Mouse (Mus musculus): ENCODE measurements around the gene Tfam.

The Tfam gene

DNA sequence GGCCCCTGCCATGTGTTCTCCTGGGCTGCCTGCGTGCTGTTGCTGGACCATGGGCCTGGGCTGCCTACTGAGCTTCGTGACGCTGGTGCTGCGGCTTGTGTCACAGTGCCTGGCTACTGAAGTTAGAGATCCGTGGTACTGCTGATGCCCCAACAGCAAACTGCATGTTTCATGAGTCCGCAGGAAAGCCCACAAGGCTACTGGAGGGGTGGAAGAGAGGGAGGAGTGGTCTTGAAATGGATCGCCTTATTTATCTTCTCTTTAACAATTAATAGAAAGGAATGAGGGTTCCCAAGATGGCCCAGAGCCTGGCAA is at the start of gene Tfam:
Gene Tfam (minus strand): TSS at position 41 of the 315 bp plus-strand sequence.
- no peak for DNase-seq (ENCODE audit: low read depth, low spot score)

DNA sequence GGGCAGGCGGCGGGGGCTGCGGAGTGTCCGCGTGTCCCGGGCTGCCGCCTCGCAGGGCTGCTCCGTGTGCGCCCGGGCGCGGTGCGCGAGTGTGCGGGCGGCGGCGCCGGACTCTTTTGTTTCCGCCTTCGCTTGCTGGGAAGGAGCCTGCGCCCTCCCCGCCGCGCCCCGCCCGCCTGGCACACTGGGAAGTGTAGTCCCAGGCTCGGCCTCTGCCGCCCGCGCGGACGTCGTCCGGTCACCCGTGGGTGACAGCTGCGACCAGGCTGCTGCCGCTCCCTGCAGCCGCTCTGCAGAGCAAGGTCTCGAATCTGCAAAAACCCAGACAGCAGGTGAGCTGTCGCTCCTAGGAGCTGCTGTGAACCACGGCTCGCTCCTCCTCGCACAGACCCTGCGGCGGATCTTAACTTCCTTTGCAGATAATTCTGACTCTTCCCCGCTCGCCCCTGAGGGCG is 47.1 kb upstream of the Tfam start, which contains the start of gene Ube2d1:
Gene Ube2d1 (minus strand): TSS at position 137 of the 455 bp plus-strand sequence.
- no peak for DNase-seq (ENCODE audit: low read depth, low spot score)

DNA sequence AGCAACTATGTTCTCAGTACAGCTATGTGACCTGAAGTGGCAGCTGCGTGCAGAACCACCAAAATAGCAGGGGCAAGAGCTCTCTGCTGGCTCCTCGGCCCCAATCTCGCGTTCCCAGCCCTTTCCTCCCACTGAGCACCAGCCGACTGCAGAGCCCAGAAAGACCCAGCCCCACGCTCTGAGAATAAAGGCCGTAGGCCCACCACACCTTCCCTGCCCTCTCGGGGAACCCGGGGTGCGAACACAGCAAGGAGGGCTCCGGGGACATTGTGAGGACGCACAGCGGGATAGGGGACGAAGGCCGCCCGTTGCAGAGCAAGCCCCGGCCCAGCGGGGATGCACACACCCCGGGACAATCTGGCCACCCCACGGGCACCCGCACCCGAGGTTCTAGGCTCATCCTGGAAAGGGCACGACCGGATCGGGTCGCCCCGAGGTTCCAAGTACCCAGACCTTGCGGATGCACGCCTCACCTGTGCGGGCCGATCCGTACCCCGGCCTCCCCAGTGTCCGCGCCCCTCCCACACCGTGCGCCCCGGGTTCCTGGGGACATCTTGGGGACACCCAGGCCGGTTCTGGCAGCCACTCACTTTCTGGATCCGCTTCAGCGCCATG is 46.5 kb upstream of the Tfam start:
- no peak for DNase-seq (ENCODE audit: low read depth, low spot score)

DNA sequence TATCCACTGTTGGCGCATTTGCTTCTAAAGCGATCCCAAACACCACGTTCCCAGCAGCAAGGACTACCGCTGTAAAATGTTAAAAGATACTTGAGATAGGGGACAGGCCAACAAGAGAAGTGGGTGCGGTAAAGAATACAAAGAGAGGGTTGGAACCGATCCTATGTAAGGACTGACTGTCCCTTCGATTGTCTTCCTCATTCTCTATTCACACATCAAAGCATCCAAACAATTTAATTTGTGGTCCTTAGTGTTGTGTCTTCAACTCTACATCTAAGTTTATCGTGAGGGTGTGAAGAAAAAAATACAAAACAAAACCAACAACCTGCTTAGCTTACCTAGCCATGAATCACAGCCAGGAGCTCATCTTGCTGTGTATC is 46.0 kb upstream of the Tfam start:
- no peak for DNase-seq (ENCODE audit: low read depth, low spot score)

DNA sequence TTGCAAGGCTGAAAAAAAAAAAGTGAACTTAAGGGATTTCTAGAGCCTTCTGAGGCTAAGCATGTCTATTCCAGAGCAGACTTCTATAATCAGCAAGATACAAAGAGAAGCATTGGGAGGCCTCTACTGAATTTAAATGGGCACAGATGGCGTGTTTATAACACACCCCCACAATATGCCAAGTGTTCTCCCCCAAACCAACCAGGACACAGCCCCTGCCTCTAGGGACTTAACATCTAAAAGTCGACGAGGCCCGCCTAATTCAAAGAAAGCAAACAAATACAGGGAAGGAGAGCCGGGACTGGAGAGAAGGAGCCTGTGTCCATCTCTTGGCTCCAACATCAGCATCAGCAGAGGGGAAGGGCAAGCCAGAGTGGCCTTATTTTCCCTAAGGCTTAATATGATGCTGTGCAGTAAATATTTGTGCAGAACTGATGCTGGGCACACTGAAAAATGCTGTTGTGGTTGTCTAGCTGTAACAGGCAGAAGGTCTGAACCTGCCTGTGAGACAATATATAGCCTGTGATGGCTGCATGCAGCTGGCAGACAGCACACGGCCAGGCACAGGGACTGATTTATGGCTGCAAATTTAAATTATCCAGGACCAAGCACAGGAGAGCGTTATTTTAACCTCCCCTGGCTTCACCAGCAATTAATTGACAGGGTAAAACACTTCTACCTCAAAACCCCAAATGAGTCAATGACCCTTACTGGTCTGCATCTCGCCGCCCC is 35.1 kb upstream of the Tfam start:
- no peak for DNase-seq (ENCODE audit: low read depth, low spot score)

DNA sequence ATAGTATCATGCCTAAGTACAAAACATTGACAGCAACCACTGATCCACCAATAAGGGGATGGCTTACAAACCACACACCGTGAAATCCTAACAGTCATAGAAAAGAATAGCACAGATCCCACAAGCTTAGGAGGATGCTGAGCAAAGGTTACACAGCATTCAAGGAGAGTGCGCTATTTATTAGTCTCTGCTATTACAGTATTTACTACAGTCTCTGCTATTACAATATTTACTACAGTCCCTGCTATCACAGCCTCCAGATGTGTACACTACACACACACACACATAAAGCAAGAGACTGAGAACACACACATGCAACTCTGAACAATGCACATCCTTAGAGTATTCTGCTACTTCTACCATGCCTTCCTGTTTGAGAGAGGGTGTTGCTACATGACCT is 29.9 kb upstream of the Tfam start:
- no peak for DNase-seq (ENCODE audit: low read depth, low spot score)

DNA sequence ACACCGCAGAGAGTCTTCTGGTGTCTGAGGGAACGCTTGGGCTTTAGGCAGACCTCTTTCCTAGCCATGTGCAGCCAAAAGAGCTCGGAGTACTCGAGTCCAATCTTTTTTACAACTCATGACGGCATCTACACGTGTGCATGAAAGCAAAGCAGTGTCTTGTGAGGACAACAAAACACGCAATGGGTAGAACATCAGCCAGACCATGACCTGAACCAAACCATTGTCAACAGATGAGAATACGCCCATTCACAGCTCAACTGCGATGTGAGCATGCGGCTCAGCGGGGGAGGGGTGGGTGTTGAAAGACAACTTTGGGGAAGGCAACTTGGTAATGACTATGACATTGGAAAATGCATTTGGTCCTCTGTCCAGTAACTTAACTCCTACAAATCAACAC is 29.4 kb upstream of the Tfam start:
- no peak for DNase-seq (ENCODE audit: low read depth, low spot score)

DNA sequence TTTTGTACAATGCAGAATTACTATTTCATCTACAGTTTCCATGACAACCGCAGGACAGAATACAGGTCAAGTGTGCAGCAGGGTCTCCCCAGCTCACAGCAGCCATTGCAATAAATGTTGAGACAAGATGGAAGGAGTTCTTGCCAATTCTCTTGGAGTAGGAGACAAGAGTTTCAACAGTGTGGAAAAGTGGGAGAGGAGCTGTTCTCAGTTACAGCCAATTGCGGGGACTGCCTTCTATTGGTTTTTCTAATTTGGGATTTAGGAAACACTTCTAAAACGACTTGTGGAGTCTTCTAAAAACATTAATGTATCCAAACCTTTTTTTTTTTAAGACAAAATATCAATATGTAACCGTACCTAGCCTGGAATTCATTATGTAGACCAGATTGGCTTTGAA is 27.0 kb upstream of the Tfam start:
- DNase-seq (ENCODE audit: low read depth, low spot score), result no peak

DNA sequence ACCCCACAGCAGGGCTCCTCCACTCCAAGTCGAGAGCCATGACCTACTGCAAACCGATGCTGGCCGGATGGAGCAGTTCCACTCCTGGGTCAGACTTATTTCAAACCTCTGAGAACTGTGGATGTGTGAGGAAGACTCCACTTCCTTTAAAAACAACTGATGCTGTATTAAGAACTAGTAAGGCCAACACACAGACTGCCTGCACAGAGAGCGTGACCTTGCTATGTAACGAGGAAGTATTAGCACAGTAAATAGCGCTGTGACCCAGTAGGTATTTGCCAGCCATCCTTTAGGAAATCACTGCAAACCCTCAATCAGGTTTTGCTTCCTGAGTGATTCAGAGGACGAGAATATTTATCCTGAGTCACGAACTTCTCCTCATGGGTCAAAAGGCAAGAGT is 23.6 kb upstream of the Tfam start:
- no peak for DNase-seq (ENCODE audit: low read depth, low spot score)

DNA sequence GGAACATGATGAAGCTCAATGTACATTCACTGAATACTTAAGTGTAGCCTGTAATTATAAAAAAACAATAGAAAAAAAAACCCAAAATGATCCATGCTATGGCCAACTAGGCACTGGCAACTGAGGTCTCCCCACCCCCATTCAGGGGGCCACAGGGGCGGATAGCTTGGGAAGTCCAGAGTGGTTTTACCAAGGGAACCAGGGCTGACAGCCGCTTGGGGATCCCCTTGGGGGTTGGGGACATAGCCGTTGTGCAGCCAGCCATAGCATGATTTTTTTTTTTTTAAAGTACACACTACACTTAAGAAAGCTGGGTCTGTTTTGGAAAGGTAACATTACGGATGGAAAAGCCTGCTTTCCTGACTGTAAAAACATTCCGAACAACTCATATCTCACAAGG is 20.9 kb upstream of the Tfam start:
- DNase-seq (ENCODE audit: low read depth, low spot score), result no peak

DNA sequence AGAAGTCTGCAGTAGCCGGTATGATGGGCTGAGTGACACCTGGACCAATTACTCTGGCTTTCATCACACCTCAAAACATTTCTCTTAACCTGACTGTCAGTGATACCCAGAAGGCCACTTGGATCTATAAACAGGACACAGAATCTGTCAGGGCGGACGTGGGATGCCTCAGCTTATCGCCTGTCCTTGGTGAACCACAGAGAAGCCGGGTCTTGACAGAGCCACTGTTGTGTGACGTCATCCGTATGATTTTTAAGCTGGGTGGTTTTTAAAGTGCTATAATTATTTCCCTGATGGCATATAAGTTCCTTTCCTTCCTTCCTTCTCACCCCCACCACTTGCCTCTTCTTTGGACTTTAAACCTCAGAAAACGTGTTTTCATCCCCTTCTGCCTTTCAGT is 20.4 kb upstream of the Tfam start:
- DNase-seq (ENCODE audit: low read depth, low spot score), result no peak

DNA sequence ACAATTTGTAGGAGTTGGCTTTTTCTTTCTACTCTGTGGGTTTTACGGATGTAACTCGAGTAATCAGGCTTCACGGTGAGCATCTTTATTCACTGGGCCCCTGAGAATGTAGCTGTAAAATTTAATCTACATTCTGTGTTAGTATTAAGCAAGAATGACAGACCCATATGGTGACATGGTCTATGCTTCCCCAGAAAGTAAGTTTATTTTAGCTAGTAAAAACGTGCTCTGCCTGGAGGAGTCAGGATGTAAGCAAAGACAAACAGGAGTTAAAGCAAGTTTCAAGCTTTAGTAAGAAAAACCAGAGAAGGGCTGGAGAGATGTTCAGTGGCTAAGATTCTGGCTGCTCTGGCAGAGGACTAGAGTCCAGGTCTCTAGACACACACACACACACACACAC is 15.1 kb upstream of the Tfam start:
- DNase-seq (ENCODE audit: low read depth, low spot score), result no peak

DNA sequence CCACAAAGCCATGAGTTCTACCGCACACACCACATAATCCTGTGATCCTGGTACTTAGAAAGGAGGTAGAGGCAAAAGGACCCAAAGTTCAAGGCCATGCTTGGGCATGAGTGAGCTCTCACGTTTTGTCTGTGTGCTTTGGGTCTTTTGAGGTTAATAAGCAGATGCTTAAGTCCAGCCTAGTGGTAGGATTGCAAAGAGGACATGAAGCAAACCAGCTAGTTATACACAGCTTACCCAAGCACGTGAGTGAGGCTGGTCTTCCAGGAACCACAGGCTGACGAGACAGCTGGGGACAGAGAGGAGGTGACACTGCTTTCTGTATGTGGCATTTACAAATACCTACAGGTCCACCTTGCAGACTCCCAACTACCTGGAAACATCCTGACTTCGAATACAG is 14.3 kb upstream of the Tfam start:
- no peak for DNase-seq (ENCODE audit: low read depth, low spot score)

DNA sequence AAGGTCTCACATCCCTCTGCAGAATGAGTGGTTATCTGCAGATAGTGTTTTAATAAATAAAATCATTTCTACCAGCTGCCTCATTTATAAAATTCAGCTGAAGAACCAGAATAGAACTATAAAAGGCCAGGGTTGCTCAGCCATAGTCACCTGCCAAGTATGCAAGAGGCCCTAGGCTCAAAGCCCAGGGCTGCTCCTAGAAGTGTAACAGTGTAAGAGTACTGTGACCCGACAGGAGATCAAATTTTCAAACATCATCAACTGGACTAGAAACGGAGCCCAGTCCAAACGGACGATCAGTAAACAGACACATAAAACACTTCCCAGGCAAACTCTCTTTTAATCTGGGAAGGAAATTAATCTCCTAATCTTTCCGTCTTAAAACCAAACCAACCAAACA is 13.8 kb upstream of the Tfam start:
- no peak for DNase-seq (ENCODE audit: low read depth, low spot score)

DNA sequence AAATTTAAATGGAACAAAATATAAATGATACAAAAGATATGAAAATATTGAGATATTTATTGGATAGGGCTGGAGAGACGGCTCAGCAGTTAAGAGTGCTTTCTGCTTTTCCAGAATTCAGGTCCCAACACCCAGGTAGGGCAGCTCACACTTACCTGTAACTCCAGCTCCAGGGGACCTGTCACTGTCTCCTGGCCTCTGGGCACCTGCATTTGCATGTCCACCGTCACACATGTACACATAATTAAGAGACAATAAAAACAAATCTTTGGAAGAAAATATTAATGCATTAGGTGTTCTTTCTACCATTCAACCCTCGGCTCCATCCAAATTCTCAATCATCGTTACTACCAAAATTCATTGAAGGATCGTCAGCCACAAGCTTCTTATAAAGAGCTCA is 13.2 kb upstream of the Tfam start:
- no peak for DNase-seq (ENCODE audit: low read depth, low spot score)

DNA sequence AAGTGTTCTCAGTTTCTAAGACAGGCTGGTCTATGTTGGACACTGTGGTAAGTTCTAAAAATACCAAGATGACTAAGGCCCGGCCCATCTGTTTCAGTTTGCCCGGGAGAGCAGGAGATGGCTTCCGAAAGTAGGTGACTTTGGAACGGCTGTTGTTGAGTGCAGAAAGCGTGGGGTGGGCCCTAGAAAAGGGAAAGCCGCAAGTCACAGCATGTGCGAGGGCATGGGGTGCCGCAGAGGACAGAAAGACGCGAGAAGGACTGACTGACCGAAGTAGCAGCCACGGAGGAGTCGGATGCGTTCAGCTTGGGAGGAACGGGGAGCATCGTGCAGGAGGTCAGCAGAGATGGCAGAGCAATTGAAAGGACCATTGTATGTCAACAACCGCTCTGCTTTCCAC is 12.4 kb upstream of the Tfam start:
- no peak for DNase-seq (ENCODE audit: low read depth, low spot score)

DNA sequence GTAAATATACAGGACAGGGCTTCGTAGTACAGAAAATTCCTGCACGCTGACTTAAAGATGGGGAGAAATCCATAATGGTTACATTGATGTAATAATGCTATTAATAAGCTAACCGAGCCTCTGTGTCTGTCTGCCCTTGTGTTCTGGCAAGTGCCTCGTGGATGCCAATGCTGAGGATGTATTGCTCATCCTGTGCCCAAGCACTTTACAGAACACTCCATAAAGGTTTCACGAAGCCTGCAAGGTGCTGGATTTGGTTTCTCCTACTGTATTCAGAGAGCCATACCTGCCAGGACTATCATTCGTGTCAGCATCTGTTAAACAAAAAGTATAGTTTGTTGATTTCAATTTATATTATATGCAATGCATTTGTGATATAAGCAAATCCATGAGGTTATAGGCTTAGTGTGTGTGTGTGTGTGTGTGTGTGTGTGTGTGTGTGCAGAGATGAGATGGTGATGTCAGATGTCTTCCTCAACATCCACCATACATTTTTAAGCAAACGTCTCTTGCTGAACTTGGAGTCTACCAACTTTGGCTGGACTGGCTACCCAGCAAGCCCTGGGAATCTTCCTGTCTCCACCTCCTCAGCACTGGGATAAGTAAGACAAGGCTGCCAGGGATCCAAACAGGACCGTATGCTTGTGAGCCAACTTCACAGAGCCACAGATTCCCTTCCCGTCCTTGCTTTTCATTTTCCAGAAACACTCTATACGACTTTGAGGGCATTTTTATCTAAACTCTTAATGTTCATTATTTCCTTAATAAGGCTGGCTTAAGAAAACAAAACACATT is 11.2 kb upstream of the Tfam start:
- DNase-seq (ENCODE audit: low read depth, low spot score), result no peak

DNA sequence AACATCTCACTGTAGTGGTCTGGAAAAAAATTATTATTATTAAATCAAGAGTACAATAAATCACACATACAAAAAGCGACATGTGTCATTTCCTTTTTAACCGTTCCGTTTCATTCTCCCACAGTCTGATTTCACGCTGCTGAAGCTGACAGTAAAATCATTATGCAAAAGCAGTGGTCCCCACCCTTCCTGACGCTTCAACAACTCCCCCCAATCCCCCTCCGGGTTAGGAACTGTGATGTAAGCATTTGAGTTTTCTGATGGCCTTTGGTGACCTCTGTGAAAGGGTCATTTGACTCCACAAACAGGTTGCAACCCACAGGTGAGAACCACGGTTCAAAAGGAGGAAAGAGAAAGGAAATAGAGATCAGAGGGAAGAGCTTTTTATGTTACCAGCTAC is 8.9 kb upstream of the Tfam start:
- no peak for DNase-seq (ENCODE audit: low read depth, low spot score)

DNA sequence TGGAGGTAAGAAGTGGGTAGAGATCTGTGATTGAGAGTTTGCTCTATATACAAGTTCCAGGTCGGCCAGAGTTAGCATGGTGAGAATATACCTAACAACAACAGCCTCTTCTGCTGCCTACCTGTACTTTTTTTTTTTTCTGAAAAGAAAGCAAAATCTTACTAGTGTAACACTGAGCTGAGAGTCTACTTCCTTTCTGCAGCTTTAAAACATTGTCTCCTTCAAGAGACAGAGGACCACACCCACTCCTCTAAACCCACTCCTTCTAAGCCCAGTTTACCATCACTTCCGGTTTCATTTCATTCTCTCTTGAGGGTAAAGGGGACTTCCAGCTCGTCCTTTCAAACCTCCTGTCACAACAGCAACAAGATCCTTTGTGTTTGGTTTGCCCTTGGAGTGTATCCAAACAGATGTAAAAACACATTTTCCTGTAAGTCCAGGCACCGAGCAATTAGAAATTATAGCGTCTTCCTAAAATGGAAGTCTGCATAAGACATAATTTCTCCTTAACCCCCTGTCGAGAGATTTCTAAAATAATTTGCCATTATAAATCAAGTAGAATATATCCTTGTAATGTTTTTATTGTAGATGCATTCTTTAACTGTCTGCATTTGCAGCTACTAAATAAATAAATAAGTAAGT is 1.5 kb upstream of the Tfam start:
- DNase-seq (ENCODE audit: low read depth, low spot score), result no peak

DNA sequence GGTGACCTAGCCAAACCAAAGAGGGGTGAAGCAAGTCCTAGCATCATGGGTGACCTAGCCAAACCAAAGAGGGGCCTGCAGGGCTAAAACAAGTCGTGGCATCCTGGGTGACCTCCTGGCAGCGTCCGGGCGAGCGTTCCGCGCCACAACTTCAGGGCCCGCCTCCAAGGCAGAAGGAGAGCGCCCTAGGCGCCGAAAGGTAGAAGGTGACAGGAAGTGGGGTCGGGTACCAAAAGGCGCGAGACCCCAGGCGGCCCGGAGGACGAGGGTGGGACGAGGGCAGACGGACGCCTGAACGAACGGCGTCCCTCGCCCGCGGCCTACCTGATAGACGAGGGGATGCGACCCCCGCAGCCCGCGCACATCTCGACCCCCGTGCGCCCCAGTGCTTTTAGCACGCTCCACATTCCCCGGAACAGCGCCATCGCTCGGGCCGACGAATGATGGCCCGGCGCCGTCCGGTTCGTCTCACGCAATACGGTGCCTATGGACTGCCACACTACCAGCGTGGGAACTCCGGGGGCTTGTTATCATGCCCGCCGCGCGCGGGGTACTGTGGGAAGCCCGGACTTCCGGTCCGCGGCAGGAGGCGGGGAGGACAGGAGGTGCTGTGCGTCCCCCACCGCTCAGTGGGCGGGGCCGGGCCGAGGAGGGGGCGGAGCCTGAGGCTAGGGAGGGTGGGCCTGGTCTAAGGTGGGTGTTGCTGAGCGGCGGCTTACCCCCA is 402 bp downstream of the Tfam start:
- DNase-seq (ENCODE audit: low read depth, low spot score), result peak; percentile 74

DNA sequence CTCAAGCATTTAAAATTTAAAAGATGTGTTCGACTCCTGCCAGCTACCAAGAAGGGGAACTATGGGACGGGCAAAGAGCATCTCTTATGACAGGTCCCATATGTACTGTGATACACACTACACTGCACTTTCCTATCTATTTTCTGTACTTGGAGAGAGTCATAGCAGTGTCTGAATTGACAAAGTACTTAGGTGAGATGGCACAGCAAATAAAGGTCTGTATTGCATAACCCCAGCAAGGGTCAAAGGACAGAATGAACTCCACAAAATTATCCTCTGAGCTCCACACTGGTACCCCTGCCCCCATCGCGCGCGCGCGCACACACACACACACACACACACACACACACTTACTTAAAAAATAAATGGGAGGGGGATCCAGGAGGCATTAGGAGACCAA is 4.0 kb downstream of the Tfam start:
- no peak for DNase-seq (ENCODE audit: low read depth, low spot score)

DNA sequence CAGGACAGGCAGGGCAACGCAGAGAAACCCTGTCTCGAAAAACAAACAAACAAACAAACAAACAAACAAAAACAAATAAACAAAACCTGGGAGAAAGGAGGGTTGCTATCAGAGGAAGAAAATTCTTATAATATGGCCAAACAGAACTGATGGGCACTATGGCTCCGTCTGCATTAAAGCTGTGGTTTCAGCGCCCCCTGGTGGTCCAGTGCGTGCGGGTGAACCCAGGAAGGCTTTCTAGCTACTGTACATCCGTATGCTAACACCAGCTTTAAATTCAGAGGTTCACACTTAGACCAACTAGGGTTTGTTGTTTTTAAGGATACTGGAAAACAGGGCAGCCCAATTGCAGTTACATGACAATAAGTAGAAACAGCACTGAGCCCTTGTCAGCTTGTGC is 12.2 kb downstream of the Tfam start:
- DNase-seq (ENCODE audit: low read depth, low spot score), result peak; percentile 21

Measured in c-Kit-negative CD71-positive TER-119-positive erythroid progenitor cells, embryonic 14.5 days (primary cell).